Mouse (Mus musculus) urinary bladder, adult 18-20 months (tissue): ENCODE measurements around the gene Noxa1.

Experiments
- DNase-seq, 2 experiments: peaks; one replicate each; pipeline ENCODE4 v3.0.0; 2022; ENCODE audit warnings: low spot score in 2 of 2, mixed read lengths in 2 of 2

Noxa1 gene

GRCm38 (mm10) chr2:25095109-25095850 lies at the start of gene Noxa1:
Noxa1 (minus strand) TSS chr2:25095149.
- no peak for DNase-seq

- no peak for DNase-seq
These were observed 47.0 kb upstream of the Noxa1 start for GRCm38 (mm10) chr2:25141921-25142320.

GRCm38 (mm10) chr2:25141185-25141584 lies 46.2 kb upstream of the Noxa1 start:
- no peak for DNase-seq

GRCm38 (mm10) chr2:25137832-25138231 lies 42.9 kb upstream of the Noxa1 start:
- DNase-seq, result no peak

GRCm38 (mm10) chr2:25131601-25132000 lies 36.7 kb upstream of the Noxa1 start:
- DNase-seq, result no peak

- DNase-seq, result no peak
These were observed 33.1 kb upstream of the Noxa1 start for GRCm38 (mm10) chr2:25128072-25128471.

GRCm38 (mm10) chr2:25127206-25127605 lies 32.3 kb upstream of the Noxa1 start:
- DNase-seq, result peak; percentile 41 to 49

- no peak for DNase-seq
These were observed 31.4 kb upstream of the Noxa1 start for GRCm38 (mm10) chr2:25126011-25127010.

GRCm38 (mm10) chr2:25125146-25125545 lies 30.2 kb upstream of the Noxa1 start:
- no peak for DNase-seq

- no peak for DNase-seq
These were observed 29.5 kb upstream of the Noxa1 start for GRCm38 (mm10) chr2:25124411-25124810.

- DNase-seq, result no peak
These were observed 28.6 kb upstream of the Noxa1 start for GRCm38 (mm10) chr2:25123527-25123926.

- no peak for DNase-seq
These were observed 27.7 kb upstream of the Noxa1 start for GRCm38 (mm10) chr2:25122666-25123065.

- no peak for DNase-seq
These were observed 26.0 kb upstream of the Noxa1 start for GRCm38 (mm10) chr2:25120963-25121362.

GRCm38 (mm10) chr2:25115442-25115841 lies 20.5 kb upstream of the Noxa1 start:
- DNase-seq, result no peak

- DNase-seq, result no peak
These were observed 19.4 kb upstream of the Noxa1 start for GRCm38 (mm10) chr2:25114308-25114707.

GRCm38 (mm10) chr2:25111184-25111791 lies 16.3 kb upstream of the Noxa1 start:
- DNase-seq, result peak in 1 of 2 experiments; percentile 28

GRCm38 (mm10) chr2:25110505-25111183 lies 15.7 kb upstream of the Noxa1 start:
- DNase-seq, result no peak

- DNase-seq, result no peak
These were observed 14.5 kb upstream of the Noxa1 start for GRCm38 (mm10) chr2:25109487-25109886.

GRCm38 (mm10) chr2:25106045-25106444 lies 11.1 kb upstream of the Noxa1 start:
- no peak for DNase-seq

GRCm38 (mm10) chr2:25104122-25104521 lies 9.2 kb upstream of the Noxa1 start:
- no peak for DNase-seq

- DNase-seq, result no peak
These were observed 4.8 kb upstream of the Noxa1 start for GRCm38 (mm10) chr2:25099703-25100102.

GRCm38 (mm10) chr2:25098956-25099355 lies 4.0 kb upstream of the Noxa1 start:
- no peak for DNase-seq
